Mouse (Mus musculus): ENCODE measurements at regions not wholly inside any gene's neighbourhood (a gene's known extent, or its start where the extent isn't known, plus 50 kb on each side); places are given as distances from the start of the nearest gene placed in this dataset.

GRCm38 (mm10) chr10:111111020-111111419 is 53.5 kb upstream of the Osbpl8 start:
- no peak for DNase-seq (ENCODE audit: low spot score in 2 of 2)

GRCm38 (mm10) chr10:111108658-111109633 is 55.6 kb upstream of the Osbpl8 start:
- peak; percentile 45 to 70 for DNase-seq (ENCODE audit: low spot score in 2 of 2)

- DNase-seq (ENCODE audit: low spot score in 2 of 2): no peak
Measured at GRCm38 (mm10) chr10:111107852-111108251, 56.7 kb upstream of the Osbpl8 start.

DNA sequence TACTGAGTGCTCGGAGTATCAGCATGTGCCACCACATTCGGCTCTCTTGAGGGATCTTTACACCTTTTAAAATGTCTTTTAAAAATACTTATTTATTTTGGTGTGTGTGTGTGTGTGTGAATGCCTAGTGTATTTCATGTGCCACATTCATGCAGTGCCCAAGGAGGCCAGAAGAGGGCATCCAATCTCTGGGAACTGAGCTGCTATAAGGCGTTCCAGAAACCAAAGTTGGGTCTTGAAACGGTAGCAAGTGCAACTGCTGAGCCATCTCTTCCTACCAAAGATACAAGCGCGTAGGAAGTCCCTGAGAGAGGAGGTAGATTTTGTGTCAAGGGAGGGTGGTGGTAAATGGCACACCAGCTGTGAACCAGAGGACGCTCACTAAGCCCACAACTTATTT is 57.2 kb upstream of the Osbpl8 start:
- peak; percentile 53 to 79 for DNase-seq (ENCODE audit: low spot score in 2 of 2)

DNA sequence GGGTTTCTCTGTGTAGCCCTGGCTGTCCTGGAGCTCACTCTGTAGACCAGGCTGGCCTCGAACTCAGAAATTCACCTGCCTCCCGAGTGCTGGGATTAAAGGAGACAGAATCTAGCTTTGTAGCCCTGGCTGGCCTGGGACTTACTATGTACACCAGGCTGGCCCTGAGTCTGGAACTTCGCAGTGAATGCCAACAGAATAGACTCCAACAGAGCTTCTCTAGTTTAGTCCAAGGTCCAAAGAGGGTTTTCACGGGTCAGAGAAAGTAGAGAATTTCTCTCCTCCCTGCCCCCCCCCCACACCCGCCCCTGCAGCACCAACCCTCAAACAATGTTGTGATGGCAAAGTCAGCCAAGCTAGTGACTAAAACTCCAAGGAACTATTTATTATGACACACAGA is 58.1 kb upstream of the Osbpl8 start:
- DNase-seq (ENCODE audit: low spot score in 2 of 2): no peak

DNA sequence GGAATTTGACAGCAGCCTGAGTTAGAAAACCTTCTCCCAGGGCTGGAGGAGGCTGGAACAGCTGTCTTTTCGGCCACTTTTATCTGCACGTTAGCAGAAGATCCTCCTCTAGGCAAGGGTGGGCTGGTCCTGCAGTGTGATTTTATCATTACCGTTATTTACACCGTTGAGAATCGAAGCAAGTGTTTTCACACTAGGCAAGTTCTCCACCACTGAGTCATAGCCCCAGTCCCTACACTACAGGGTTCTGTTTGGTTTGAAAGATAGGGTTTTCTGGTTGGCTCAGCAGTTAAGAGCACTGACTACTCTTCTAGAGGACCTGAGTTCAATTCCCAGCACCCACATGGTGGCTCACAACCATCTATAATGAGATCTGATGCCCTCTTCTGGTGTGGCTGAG is 58.9 kb upstream of the Osbpl8 start:
- DNase-seq (ENCODE audit: low spot score in 2 of 2): no peak

DNA sequence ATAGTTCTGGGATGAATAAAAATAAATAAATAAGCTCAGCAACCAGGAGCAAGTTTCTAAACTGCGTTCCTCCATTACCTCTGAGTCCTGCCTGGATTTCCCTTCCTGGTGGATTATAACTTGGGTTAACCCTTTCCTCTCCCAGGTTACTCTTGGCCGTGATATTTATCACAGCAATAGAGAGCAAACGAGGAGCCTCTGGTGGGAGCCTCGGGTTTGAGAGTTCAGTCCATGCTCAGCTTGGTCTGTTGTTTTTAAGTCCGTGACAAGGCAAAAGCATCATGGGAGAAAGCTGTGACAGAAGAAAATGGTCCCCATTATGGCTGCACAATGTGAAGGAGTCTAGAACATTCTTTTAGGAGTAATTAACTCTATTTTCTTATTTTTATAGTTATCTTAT is 61.0 kb upstream of the Osbpl8 start:
- no peak for DNase-seq (ENCODE audit: low spot score in 2 of 2)

DNA sequence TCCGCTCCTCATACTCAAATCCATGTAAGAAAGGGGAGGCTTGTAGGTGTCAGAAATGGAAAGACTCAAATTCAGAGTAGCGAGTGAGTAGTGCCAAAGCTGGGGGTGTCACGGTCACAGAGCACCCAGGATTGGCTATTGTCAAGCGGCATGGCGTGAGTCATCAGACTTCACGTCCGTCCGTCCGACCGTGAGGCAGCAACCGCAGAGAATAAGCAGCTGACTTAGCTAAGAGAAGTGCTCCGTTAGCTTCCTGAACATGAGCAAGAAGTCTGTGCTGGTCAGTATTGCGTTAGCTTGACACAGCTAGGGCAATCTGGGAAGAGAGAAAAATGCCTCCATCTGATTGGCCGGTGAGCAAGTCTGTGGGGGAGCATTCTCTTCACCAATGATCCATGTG is 61.5 kb upstream of the Osbpl8 start:
- DNase-seq (ENCODE audit: low spot score in 2 of 2): peak; percentile 80 to 81

GRCm38 (mm10) chr10:111101901-111102761 is 62.4 kb upstream of the Osbpl8 start:
- DNase-seq (ENCODE audit: low spot score in 2 of 2): no peak

DNA sequence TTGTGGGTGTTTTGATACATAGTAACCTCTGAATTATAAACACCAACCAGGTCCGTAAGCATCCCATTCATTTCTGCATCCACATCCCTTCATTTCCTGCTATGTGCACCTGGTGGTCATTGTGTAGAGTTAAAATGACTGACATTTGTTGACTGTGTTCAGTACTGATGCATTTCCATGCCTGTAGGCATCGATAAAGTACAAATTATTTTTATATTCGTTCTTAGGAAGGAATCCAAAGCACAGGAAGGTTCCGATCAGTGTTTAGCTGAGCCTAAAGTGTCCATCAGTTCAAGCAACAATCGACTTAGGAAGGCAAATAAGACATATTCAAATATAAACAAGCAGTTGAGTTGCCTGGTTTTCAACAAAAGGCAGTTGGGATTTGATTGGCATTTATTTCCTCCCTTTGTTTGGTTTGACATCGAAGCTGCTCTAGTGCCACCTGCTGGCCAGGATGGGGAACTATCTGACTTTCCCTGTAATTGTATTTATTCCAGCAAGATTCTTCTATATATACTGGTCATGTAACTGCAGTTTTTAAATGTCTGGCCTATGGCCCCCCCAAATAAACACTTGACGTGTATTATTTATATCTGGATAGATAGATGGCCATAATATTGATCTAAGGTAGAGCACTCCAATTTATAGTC is 64.6 kb upstream of the Osbpl8 start:
- peak; percentile 42 to 70 for DNase-seq (ENCODE audit: low spot score in 2 of 2)

GRCm38 (mm10) chr10:111099059-111099811 is 65.3 kb upstream of the Osbpl8 start:
- DNase-seq (ENCODE audit: low spot score in 2 of 2): no peak

GRCm38 (mm10) chr10:111097245-111097644 is 67.3 kb upstream of the Osbpl8 start:
- DNase-seq (ENCODE audit: low spot score in 2 of 2): no peak

- DNase-seq (ENCODE audit: low spot score in 2 of 2): no peak
Measured at GRCm38 (mm10) chr10:111096811-111097210, 67.7 kb upstream of the Osbpl8 start.

GRCm38 (mm10) chr10:111094405-111094804 is 70.1 kb upstream of the Osbpl8 start:
- no peak for DNase-seq (ENCODE audit: low spot score in 2 of 2)

- no peak for DNase-seq (ENCODE audit: low spot score in 2 of 2)
Measured at GRCm38 (mm10) chr10:111089382-111089781, 75.2 kb upstream of the Osbpl8 start.

DNA sequence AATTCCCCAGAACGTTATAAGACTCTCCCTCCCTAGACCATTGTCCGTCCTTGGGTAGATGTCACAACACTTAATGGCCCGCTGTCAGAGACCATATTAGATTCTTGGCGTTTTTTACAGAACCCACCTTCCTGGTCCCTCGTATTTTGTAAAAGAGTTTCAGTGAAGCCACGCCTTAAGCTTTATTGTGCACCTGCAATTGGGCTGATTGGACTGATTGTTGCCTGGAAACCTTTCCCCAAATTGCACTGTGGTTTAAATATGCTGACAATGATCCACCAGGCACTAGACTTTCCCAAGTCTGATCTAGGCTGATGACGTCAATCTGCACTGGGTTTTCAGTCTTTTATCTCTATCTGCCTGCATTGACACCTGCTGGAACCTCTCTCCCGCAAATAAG is 75.6 kb upstream of the Zdhhc17 start:
- DNase-seq (ENCODE audit: low spot score in 2 of 2): no peak

GRCm38 (mm10) chr10:111084267-111084780 is 74.4 kb upstream of the Zdhhc17 start:
- no peak for DNase-seq (ENCODE audit: low spot score in 2 of 2)

DNA sequence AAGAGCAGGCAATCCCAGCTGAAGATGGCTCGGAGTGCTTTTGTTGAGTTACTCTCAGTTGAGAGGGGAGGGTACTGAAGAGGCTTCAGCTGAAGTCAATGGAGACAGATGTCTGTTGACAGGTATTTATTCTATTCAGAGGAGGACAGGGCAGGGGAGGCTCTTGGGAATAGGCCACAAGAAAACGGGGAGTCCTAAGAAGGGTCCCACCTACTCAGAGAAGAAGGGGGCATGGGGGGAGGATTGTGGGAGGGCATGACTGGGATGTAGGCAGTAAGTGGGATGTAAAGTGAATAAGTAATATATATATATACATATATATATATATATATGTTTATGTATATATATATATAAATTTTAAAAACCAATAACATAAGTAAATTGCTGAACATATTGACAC is 73.9 kb upstream of the Zdhhc17 start:
- DNase-seq (ENCODE audit: low spot score in 2 of 2): no peak

DNA sequence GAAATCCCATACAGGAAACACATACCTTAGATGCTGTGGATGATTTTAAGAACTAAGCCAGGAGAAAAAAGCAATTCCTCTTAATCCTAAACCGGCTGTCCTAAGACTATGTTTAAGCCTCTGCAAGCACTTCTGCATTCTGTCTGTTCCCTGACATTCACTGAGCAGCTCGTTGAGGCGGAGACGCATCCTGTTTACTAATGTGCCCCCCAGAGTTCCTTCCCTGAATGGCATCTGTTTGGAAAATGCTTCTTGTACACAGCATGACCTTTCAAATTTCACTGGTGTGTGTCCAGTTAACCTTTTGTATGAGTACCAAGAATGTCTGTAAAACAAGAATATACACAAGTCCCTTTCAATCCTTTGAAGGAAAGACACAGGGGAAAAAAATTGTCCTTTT is 73.4 kb upstream of the Zdhhc17 start:
- DNase-seq (ENCODE audit: low spot score in 2 of 2): no peak

GRCm38 (mm10) chr10:111080322-111080721 is 70.4 kb upstream of the Zdhhc17 start:
- DNase-seq (ENCODE audit: low spot score in 2 of 2): no peak

DNA sequence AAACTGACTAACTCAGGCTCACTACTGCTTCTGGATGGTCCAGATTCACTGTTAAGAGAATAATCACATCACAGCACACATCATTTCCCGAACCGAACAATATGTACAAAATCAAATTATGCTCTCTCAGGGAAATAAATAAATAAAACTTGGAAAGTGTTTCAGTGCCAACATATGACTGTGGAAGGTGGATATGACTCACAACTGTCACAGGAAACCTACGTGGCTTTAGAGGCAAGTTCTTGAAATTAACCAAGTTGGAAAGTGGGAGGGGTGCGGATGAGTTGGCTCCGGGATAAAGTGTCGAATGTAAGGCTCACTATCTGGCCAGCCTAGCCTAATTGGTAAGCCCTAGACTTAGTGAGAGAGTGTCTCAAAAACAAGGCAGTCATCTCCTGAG is 69.1 kb upstream of the Zdhhc17 start:
- no peak for DNase-seq (ENCODE audit: low spot score in 2 of 2)
